Mouse (Mus musculus) brain, embryonic 14.5 days (tissue): Measurements from ENCODE around the gene Catsper3. TPM values are rescaled to one million over a fixed set of nuclear protein-coding genes. Genes with fewer than 3 reads are reported as not detected.

ENCODE experiments used
- DNase-seq: peaks from one replicate; pipeline ENCODE4 v3.0.0-alpha.2; 2011; ENCODE audit warnings: low read depth
- CTCF ChIP-seq: fragments of 200-500 bp; IDR thresholded peaks from 2 replicates; pipeline ENCODE4 v1.5.1; 2012; ENCODE audit warnings: inconsistent platforms, mild to moderate bottlenecking, moderate library complexity, borderline replicate concordance; ENCODE audit not compliant: insufficient read depth, insufficient read length; ENCODE audit errors: extremely low read depth
- POLR2A ChIP-seq: fragments of 200-500 bp; IDR thresholded peaks from 2 replicates; pipeline ENCODE4 v1.6.1; 2012; ENCODE audit warnings: mild to moderate bottlenecking, inconsistent platforms, borderline replicate concordance; ENCODE audit not compliant: poor library complexity, insufficient read depth, insufficient read length, severe bottlenecking; ENCODE audit errors: extremely low read depth
- polyA plus RNA-seq: library from polyadenylated mRNA; depleted of rRNA; stranded (reverse); fragments of >200 nt; gene quantifications from 2 replicates; pipeline ENCODE4 v1.2.3, GENCODE M21; 2012; rRNA removed

The Catsper3 gene
- polyA plus RNA-seq, result 0.05 and 0.06 TPM in 2 replicates

DNA sequence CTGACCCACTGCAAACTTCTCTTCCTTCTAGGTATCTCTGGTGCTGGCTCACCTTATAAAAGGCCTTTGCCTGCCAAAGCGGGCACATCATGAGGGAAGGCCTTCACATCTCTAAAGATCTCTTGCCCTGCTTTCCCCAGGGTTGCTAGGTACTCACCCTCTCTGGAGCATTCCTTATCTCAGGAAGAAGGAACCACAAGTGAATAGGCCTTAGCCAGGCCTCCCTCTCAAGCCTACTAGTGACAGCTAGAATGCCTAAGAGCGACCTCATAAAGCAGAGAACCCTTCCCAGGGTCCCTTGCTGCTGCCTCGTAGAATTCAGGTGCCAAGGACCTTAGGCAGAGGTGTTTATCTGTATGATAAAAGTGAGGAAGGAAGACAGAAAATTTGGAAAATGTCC is at the start of gene Catsper3:
Catsper3 (plus strand) TSS at position 301 of the 400 bp plus-strand sequence.
- no peak for DNase-seq
- TF ChIP-seq POLR2A, result no peak
- TF ChIP-seq CTCF, result no peak

DNA sequence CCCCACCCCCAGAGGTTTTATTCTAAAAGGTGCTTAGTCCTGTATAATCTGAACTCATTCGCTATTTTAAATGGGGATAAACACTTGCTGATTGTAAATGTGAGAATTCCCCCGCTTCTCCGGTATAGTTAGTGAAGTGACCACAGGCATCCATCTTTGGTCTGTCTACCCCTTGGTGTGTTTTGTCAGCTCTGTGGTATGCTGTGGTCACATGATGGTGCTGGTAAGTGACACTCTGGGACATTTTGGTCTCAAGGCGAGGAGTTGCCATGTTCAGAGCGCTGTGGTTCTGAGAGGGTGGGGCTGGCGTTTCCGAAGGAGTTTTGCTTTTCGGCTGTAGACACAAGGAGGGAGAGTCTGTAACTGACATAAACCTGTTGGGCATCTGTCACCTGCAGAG is 46.5 kb upstream of the Catsper3 start:
- TF ChIP-seq POLR2A, result no peak
- no peak for TF ChIP-seq CTCF
- no peak for DNase-seq

DNA sequence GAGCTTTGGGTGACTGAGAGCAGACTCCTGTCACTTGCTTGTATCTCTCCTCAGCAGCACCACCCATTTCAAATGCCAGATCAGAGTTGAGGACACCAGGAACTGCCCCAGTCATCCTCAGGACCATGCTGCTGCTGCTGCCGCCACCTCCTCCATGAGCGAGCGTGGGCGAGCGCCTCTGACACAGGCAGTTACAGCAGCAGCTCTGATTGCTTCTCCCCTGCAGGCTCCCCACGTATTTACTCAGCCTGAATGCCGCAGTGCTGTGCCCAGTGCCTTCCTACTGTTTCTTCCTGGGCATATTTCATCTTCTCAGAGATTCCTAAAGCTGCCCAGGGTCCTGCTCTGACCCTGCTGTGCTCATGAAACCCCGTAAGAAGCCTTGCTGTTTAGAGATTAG is 42.1 kb upstream of the Catsper3 start:
- DNase-seq, result no peak
- no peak for TF ChIP-seq CTCF
- no peak for TF ChIP-seq POLR2A

DNA sequence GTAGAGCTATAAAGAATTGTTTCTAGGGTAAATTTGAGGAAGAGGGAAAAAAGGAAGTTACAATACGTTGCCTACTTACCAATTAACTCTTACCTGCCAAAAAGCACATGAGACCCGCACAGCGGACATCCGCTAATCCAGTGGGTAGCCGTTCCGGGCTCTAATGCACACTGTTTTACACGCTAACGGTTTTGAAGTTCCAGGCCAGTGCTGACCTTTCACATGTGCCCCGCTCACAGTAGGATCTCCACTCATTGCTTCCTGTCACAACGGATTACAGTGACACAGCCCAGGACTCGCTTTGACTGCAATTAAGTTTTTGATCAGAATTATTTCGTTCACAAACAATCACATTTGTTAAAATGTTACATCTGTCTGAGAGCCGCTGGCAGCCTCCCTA is 30.0 kb upstream of the Catsper3 start:
- no peak for DNase-seq
- no peak for TF ChIP-seq CTCF
- no peak for TF ChIP-seq POLR2A

- TF ChIP-seq POLR2A (no peak), CTCF (no peak)
- DNase-seq, result no peak
Observed at GRCm38 (mm10) chr13:55756789-55757188, 27.6 kb upstream of the Catsper3 start.

DNA sequence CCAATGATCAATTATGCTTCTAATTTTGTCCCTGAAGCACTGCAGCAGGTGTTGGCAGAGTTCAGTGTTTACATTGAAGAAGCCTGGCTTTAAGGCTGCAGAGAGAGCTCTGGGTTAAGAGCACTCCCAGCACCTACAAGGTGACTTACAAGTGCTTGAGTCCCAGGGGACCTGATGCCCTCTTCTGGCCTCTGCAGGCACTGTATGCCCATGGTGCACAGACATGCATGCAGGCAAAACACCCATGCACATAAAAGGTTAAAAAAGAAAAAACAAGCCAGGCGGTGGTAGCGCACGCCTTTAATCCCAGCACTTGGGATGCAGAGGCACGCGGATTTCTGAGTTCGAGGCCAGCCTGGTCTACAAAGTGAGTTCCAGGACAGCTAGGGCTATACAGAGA is 26.7 kb upstream of the Catsper3 start:
- DNase-seq, result peak; percentile 47
- TF ChIP-seq CTCF, result no peak
- TF ChIP-seq POLR2A, result no peak

GRCm38 (mm10) chr13:55760576-55760975 is 23.8 kb upstream of the Catsper3 start:
- TF ChIP-seq POLR2A, result no peak
- TF ChIP-seq CTCF, result no peak

DNA sequence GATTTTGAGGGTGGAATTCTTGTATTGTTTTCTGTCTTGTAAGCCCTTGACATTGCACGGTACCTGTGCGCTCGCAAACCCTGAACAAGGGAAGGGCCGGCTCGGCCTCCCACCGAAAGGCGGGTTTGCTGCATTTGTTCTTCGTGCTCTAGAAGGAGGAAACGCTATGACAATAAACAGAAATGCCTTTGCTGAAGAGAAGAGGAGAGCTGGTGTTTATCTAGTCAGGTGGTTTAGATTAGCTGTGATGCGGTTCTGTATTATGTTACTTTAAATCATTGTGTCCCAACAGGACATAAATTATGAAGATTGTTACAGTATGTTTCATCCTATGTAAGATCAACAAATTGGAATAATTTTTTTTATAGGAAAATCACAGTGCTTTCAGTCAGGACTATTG is 22.9 kb upstream of the Catsper3 start:
- TF ChIP-seq CTCF (no peak), POLR2A (no peak)
- no peak for DNase-seq

More at GRCm38 (mm10) chr13:55760576-55760975, 23.8 kb upstream of the Catsper3 start:
- DNase-seq, result no peak

DNA sequence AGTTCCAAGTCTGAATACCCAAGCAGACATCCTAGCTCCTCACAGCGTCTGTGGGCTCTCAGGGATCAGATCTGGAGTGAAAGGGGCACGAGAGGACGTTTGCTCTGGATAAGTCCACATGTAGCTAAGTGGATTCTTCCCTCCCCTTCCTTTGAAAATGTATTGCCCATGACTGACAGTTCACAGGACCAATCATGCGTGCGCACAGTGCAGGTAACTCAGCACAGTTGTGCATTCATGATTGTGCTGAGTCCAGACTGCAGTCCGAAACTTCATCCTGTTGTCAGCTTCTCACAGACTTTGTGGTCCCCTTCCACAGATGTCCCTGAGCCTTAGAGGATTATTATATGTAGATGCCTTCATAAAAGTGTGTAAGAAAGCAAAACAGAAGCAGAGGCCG is 10.0 kb upstream of the Catsper3 start:
- TF ChIP-seq POLR2A (no peak), CTCF (no peak)
- no peak for DNase-seq

DNA sequence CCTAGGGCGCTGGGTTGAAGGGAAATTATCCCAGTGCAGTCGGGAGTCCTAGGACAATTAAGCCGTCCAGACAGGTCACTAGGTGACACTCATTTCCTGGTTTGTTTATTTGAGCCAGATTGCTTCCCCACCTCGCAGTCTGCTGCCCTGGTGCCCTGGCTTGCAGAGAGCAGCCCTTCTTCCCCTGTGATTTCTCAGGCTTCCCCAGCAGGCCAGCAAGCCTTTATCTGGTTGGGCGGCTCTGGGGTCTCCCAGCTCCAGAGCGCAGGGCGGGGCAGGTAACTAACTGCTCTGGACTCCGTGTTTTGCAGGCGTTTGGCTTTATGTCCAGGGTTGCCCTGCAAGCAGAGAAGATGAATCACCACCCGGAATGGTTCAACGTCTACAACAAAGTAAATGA is 9.3 kb upstream of the Catsper3 start:
- DNase-seq, result no peak
- TF ChIP-seq CTCF (no peak), POLR2A (no peak)

DNA sequence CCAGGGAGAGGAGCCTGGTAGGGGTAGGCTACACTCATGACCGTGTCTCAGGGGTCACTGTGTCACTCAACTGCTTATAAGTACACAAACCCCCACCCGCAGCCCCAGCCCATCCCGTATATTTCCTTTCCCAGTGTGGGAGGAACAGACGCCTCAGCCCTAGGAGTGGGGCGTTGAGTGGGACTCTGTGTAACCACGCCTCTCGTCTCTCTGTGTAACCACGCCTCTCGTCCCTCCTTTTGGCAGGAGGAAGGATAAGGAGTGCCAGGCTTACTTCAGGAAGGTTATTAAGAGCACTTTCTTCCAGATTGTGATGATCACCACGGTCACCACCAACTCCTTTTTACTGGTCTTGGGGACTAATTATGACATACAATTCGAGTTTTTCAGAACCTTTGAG is 1.8 kb downstream of the Catsper3 start:
- DNase-seq, result no peak
- TF ChIP-seq CTCF (no peak), POLR2A (no peak)

DNA sequence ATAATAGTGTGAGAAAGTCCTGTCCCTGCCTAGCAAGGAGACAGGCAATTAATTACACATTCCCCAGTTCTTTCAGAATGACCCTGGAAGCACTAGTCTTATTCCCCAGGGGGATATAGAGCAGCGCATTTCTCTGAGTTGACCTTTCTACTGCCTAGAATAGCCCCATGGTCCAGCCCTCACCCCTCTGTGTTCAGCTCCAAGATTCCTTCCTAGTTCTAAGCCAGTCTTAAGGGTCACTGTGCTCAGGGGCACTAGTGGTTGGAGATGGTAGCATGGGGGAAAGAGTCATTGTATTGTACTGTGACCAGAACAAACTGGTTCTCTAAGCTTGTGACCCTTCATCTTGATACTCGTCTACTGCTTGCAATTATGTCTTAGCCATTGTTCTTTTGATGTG is 16.9 kb downstream of the Catsper3 start:
- TF ChIP-seq POLR2A, result no peak
- no peak for TF ChIP-seq CTCF

DNA sequence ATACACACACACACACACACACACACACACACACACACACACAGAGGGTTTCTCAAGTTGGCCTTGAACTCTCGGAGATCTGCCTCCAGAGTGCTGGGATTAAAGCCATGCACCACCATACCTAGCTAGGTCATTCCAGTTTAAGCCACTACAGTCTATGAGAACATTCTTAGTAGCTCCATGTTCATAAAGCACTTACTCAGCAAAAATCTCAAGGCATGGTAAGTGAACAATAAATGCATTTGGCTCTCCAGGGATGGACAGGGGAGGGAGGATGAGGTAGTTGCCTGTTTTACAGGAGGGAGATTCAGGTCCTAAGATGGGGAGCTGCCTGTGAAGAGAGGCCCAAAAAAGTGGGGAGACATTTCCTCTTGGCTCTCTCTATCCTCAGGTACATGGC is 19.6 kb downstream of the Catsper3 start:
- TF ChIP-seq CTCF (no peak), POLR2A (no peak)
- no peak for DNase-seq

More for the DNA sequence above, 16.9 kb downstream of the Catsper3 start:
- DNase-seq, result no peak

- no peak for DNase-seq
- no peak for TF ChIP-seq CTCF
- no peak for TF ChIP-seq POLR2A
Observed at GRCm38 (mm10) chr13:55809041-55809623, 24.8 kb downstream of the Catsper3 start.
